Mouse (Mus musculus): ENCODE measurements around the gene Ccdc103.

- TF ChIP-seq GATA1 (IDR thresholded peaks at IDR 0.05; ENCODE audit: borderline replicate concordance, low read length) (no peak), FLI1 (IDR thresholded peaks at IDR 0.05; ENCODE audit: low read length) (no peak)
Observed at GRCm38 (mm10) chr11:102884616-102885219, 3.7 kb downstream of the Ccdc103 start, which contains the start of gene Fam187a.

All from megakaryocyte, embryonic 14.5 days (primary cell).